9 mouse cellular contexts compared by ENCODE assay signal in genomic region chr4:95476071-95476724, GRCm38 (mm10).
DNase-seq lines count a peak whose midpoint lies in the region; ATAC-seq lines count a peak whose summit lies in the region.
"Had no signal": no experiment of that assay in that cellular context is flagged by ENCODE, and none has a peak within 500 bp of the region (broad histone marks: within the 10 kb centered on the region; RNA-seq: fewer than 3 reads in every experiment).

No protein-coding gene starts in this region.

- H3K4me2 ChIP-seq in lung, embryonic 16.5 days (ENCODE audit: low read depth, low read length) = 0 out of 2 replicates have a peak overlapping the region, but pooled peaks have one; percentile 3
- H3K4me2 ChIP-seq in heart, embryonic 12.5 days = no peak overlapping the region
- H3K4me2 ChIP-seq: heart, embryonic 15.5 days had no signal

- 50% methylated on average over 12 of the region's 12 CpGs for WGBS in lung, embryonic 16.5 days
- WGBS in heart, embryonic 12.5 days = 78% methylated on average over 12 of the region's 12 CpGs

- no peak overlapping the region for H3K9ac ChIP-seq in lung, embryonic 16.5 days (ENCODE audit: low read length)
- no peak overlapping the region for H3K9ac ChIP-seq in heart, embryonic 12.5 days
- H3K9ac ChIP-seq: heart, embryonic 15.5 days had no signal

- H3K27ac ChIP-seq in lung, embryonic 16.5 days (ENCODE audit: low read length) = peak overlapping the region; percentile 62
- H3K27ac ChIP-seq in heart, embryonic 12.5 days (ENCODE audit: poor library complexity, severe bottlenecking) = no peak overlapping the region
- H3K27ac ChIP-seq: heart, embryonic 15.5 days; midbrain, embryonic 10.5 days had no signal

- H3K4me3 ChIP-seq in lung, embryonic 16.5 days (ENCODE audit: low read length) = no peak overlapping the region
- H3K4me3 ChIP-seq in heart, embryonic 12.5 days = no peak overlapping the region
- H3K4me3 ChIP-seq: heart, embryonic 15.5 days; midbrain, embryonic 10.5 days had no signal

- H3K27me3 ChIP-seq in lung, embryonic 16.5 days (ENCODE audit: control insufficient read depth, insufficient read depth, low read depth, low read length) = no peaks in the 10 kb centered on the region
- H3K27me3 ChIP-seq in heart, embryonic 12.5 days (replicated peaks) = no peaks in the 10 kb centered on the region
- H3K27me3 ChIP-seq: heart, embryonic 15.5 days had no signal

- peak; percentile 85 for ATAC-seq in lung, embryonic 16.5 days (ENCODE audit: low read depth)
- ATAC-seq in heart, embryonic 12.5 days (ENCODE audit: insufficient number of reproducible peaks, low FRiP score) = no peak

- H3K4me1 ChIP-seq in lung, embryonic 16.5 days (replicated peaks; ENCODE audit: control insufficient read depth, insufficient read depth, low read length) = peaks cover 7% of the 10 kb centered on the region; the same call in 1 of the 2 replicates
- no peaks in the 10 kb centered on the region for H3K4me1 ChIP-seq in heart, embryonic 12.5 days (replicated peaks)
- H3K4me1 ChIP-seq: heart, embryonic 15.5 days; midbrain, embryonic 10.5 days had no signal

- peak; percentile 13 for DNase-seq in kidney, postnatal 10 days
- DNase-seq in kidney, postnatal 14 days = no peak
- peak; percentile 6 for DNase-seq in brain, adult 2 months (ENCODE audit: low read depth, low spot score)
- DNase-seq in gastrocnemius, postnatal 10 days = peak; percentile 33
- no peak for DNase-seq in left cerebral cortex, adult 9 months (ENCODE audit: low spot score in 2 of 2)

- H3K9me3 ChIP-seq in lung, embryonic 16.5 days (ENCODE audit: control insufficient read depth, low read length) = no peaks in the 10 kb centered on the region
- H3K9me3 ChIP-seq in heart, embryonic 12.5 days (replicated peaks) = no peaks in the 10 kb centered on the region
- H3K9me3 ChIP-seq: heart, embryonic 15.5 days; midbrain, embryonic 10.5 days had no signal

- no peaks in the 10 kb centered on the region for H3K36me3 ChIP-seq in lung, embryonic 16.5 days (ENCODE audit: control insufficient read depth, insufficient read depth, low read length)
- H3K36me3 ChIP-seq in heart, embryonic 12.5 days = no peaks in the 10 kb centered on the region
- H3K36me3 ChIP-seq: heart, embryonic 15.5 days; midbrain, embryonic 10.5 days had no signal

Comparison
In these comparisons a context has a peak if more than half of its experiments do, and no peak if none do; other contexts are left out.
1. DNase-seq: peak in kidney, postnatal 10 days (single experiment), brain, adult 2 months (single experiment) and gastrocnemius, postnatal 10 days (single experiment); none in kidney, postnatal 14 days (single experiment) and left cerebral cortex, adult 9 months (0 of 2).